Mouse (Mus musculus): Measurements from ENCODE around the gene Fer.

Fer gene

DNA sequence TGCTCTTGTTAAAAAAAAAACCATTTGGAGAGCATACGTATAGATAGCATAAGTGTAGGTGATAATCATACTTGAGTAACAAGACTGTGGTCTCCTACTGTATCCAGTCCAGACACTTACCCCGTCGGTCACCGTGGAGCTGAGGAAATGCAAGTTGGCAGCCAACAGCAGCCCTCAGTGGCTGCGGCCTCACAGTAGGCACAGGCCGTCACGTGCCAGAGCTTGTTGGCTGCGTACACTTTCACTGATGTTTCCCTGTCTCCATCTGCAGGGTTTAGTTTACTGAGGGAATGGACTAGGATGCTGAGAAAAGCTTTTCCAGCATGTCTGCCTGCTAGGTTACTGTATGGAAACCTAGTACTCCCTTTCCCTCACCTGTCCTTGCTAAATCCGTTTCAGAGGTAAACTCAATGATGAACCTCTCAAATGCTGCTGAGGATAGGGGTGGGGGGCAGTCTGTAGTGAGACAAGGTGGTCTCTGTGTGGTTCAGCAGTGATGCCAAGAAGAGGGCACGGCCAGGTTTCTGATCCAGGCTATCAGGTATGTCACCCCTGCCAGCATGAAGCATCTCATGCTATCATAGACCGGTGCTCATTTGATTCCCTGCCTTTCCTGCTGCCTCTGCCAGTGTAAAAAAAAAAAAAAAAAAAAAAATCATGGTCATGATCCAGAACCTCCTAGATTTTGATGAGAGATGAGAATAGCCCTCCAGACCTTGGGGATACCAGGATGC lies 224.2 kb downstream of the Fer start:
- DNase-seq (ENCODE audit: low spot score in 2 of 2): no peak

DNA sequence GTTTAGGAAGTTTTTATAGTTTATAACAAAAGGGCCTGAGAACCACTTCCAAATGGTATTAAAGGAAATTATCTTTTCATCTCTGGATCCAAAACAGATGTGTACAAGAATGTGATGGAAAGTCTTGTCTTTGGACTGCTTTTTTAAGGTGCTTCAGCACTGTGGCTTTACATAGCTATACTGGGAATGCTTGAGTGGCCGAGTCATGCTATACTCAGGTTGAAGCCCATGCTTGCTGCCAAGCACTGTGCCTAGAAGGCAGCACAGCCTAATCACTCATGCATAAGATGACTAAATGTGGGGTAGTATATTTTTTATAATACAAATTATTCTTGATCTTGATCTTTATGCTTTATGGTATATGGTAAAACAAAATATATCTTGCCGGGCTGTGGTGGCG lies 225.0 kb downstream of the Fer start:
- no peak for DNase-seq (ENCODE audit: low spot score in 2 of 2)

DNA sequence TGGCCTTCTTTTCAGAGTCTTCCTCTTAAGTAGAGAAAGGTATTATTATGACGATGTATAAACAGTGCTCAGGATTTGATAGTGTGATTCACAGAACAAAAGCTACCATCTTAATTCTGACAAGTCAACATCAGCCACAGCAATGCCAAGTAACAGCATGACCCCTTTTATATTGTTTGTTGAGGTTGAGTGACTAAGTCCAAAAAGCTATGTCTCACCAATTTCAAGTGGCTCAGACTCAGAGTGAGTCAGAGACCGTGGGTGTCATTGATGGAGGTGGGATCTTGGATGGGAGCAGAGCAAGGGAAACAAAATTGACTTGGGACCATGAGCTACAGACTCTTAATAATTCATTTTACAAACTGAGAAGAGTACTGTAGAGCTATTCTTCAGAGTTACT lies 230.9 kb downstream of the Fer start:
- no peak for DNase-seq (ENCODE audit: low spot score in 2 of 2)

DNA sequence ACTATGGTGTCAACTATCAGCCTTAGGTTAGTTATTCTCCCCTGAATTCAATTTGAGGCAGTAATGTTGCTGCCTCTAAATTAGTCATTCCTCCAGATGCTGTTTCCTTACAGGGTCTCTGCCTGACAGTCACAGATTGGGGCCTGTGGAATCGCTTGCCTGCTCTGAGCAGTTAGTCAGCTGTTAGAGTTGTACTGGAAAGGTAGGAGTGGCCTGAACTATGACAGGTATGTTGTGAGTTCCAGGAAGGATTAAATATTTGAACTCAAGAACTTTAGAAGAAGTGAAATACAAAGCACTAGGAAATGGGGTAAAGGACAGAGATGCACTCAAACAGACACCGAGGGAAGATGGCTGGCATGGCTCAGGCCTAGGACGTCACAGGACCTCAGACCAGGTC lies 233.9 kb downstream of the Fer start:
- no peak for DNase-seq (ENCODE audit: low spot score in 2 of 2)

DNA sequence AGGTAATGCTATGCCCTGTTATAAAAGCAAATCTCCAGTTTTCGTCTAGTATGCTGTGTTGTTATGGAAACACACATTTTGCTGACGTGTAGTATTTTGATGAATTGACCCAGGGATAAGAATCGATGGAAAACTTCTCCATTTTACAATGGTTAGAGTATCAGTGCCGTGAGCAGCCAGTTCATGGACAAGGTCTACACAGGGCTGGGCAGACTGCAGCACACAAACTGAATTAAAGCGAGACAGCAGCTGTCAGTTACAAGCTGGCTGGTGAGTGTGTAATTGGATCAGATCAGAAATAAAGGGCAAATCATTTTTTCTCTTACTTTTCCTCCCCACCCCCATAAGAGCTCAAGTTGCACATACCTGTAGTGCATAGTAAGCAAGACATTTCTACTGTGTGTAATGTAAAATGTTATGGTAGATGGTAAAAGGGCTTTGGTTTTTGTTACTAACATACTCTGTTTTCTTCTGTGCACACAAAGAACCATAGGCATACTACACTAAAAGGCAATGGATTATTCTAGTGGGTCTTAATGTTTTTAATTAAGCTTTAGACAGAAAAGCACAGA lies 235.0 kb downstream of the Fer start:
- no peak for DNase-seq (ENCODE audit: low spot score in 2 of 2)

DNA sequence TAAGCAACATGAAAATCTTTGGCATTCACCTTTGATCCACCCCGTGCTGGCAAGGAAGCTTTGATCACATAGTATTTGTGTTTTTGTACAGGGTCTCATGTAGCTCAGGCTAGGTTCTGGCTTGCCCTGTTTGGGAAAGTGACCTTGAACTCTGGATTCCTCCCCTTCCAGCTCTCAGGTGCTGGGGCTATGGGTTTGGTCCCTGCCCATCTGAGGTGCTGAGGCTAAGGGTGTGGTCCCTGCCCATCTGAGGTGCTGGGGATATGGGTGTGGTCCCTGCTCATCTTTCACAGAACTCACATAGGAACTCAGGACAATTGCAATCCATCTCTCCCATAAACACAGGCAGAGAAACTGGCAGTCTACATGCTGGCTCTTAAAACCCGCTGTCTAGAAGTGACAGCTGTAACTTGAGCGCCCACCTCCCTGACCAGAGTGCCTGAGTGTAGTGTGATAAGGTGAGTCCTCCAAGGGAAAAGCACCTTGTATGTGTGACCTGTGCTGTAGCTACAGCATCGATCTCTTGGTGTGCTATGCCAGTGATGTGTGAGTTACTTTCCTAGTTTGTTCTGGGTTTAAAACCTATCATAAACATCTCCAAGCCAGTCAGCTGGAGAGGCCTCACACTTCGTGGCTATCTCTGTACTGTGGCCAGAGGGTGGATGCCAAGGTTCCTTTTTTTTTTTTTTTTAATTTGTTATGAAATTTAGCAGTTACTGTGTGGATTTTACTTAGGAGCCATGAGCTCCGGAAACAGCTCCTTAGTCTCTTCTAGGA lies 236.7 kb downstream of the Fer start:
- no peak for DNase-seq (ENCODE audit: low spot score in 2 of 2)

DNA sequence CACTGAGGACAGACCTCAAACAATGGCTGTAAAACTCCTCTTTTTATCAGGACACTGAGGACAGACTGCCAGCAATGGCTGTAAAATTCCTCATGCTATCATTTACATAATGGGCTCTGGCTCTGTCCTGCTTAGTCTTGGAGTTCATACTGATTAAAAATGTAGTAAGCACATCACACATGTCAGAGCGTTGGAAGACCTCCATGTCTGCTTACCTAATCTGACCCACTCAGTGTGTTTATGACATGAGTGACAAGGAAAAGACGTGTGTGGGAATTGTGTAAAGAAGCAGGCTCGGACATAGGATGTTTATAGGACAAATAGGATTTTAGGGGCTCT lies 237.3 kb downstream of the Fer start:
- DNase-seq (ENCODE audit: low spot score in 2 of 2): no peak

DNA sequence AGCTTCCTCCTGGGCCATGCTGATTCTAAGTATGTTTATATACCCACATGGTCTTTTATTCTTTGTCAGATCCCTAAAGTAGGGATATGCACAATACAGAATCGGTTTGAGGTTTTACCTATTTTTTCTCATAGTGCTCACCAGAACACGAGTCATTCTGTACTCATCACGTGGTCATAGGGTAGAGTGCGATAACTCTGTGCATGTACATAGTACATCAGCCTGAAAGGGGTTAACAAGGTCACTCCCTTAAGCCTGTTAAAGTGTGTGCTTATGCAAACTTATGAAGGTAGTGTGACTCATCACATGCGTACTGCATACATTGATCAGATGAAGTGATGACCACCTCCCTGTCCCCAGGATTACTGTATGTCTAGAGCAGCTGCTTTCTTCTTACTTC lies 245.9 kb downstream of the Fer start:
- DNase-seq (ENCODE audit: low spot score in 2 of 2): no peak

DNA sequence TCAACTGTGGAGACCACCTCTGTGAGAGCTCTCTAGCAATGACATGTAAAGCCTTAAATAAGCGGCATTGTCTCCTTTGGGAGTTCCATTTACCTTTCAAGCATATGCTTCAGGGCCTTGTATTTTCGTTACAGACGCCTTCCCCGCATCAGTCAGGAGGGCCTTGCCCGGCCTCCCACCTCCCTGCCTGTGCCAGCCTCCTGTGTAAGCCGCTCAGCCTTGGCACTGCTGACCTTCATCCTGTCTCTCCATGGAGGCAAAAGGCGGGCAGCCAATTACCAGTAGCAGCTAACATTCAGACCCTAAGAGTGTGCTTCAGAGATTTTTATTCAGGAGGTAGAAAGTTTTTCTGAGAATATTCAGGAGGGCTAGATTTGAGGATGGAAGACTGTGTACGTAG lies 247.0 kb downstream of the Fer start:
- DNase-seq (ENCODE audit: low spot score in 2 of 2): no peak

DNA sequence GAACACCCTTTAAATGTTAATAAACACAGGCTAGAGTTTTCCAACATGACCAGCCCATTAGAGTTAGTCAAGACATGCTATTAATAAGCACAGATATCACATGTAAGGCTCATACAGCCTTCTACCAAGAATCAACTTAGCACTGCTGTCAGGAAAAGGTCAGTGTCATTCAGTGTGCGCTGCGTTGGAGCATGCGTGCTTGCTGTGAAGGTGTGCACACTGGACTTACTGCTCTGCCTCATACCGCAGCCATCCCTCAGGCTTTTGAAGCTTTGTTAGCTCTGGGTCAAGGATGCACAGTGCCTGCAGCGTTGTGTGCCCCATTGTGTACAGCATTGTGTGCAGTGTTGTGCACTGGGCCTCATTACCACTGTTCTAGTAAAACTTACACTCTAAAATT lies 250.8 kb downstream of the Fer start:
- DNase-seq (ENCODE audit: low spot score in 2 of 2): no peak

DNA sequence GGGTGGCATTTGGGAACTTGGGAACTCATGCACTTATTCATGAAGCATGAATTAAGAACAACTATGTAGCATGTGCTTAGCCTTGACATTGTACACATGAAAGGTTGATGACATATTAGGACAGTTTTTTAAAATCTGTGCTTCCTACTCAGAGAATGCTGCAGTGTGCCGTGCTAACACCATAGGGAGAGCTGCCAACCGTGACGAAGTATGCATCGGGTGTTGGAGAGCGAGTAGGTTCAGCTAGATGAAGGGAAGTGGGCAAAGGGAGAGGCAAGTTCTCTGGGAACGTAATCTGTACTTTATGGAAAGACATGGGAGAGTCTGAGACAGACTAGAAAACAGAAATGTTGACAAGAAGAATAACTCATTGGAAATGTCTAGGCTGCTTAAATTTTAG lies 253.9 kb downstream of the Fer start:
- DNase-seq (ENCODE audit: low spot score in 2 of 2): no peak

DNA sequence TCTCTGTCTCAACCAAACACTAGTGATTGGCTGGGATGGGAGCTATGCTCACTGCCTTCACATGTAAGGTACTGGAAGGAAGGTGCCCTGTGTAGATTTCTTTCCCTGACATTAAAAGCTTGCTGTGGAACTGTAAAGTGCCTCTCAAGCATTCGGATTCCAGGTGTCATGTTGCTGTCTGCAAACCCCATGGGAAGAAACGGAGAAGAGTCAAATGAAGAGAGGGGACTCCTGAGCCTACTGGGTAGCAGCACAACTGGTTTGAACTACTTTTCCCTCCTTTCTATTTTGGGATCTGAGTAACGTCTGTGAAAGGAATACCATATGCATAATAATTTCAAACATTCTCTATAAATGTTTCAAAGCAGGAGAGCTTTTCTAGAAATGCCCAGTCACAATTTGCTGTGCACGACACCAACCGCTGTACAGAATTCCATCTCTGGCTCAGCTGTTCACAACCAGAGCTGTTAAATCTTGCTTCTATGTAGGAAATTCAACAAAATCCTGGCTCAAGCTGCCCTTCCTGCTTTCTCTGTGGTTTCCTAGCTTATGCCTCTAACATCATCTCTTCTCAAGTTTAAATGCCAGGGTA lies 256.9 kb downstream of the Fer start:
- no peak for DNase-seq (ENCODE audit: low spot score in 2 of 2)

DNA sequence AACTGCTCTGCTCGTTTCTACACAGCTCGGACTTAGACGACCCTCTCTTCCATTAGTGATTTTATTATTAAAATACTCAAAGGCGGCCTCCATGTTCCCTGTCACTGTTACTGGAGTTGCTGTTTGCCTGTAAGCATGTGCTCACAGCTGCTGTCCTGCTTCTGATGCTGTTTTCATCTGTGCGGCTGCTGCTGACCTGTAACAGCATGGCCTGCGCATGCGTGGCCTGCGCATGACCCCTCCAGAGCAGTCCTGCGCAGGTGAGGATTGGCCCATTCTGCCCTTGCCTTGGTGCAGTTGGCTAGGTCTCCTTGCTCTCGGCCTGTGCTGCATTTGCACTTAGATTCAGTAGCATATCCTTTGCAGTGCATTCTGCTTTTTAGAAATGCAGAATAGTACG lies 259.7 kb downstream of the Fer start:
- no peak for DNase-seq (ENCODE audit: low spot score in 2 of 2)

DNA sequence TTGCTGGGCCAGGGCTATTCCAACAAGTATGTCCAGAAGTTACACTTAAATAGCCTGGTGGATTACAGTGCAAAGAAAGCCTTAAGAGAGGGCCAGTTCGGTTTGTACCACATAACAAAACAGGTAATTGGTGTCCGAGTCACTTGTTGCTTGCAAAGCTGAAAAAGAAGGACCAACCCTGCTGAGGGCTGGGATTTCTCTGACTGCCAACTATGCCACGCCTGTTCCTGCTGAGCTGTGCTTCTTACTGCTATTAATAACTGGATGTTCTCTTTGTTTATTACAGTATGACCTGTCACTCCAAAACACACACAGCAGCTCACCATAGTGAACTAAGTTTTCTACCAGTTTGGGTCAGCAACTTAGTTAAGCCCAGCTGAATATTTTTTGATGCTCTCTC lies 260.9 kb downstream of the Fer start:
- no peak for DNase-seq (ENCODE audit: low spot score in 2 of 2)

DNA sequence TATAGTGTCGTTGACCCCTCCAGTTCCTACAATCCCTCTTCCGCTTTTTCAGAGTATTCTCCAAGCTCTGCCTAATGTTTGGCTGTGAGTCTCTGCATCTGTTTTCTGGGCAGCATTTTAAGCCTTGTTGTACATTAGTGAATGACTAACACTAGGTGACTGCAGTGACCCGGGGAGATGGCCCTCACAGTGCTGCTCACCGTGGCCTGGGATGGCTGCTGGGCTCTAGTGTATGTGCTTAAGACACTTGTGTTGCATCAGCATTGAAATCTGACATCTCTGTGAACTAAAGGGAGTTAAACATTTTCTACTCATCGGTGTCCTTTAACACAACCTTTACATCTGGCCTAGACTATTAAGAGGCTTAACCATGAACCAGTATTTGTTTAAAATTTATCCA lies 264.0 kb downstream of the Fer start:
- DNase-seq (ENCODE audit: low spot score in 2 of 2): no peak

DNA sequence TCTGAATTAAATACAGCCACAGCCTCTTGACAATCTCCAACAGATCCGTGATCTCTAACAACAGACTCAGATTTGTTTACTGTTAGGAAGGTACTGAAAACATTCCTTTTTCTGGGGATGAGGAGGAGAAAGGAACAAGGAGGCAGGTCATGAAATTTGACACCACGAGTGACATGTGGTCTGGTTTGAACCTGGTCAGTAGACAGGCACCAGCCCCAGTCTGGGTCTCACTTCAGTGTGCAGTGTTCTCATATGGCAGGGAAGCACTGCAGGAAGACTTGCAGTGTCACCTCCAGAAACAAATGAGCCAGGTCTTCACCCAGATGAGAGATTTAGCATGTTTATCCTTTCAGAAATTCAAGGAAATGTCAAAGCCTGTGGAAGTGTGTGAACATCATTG lies 266.9 kb downstream of the Fer start:
- no peak for DNase-seq (ENCODE audit: low spot score in 2 of 2)

DNA sequence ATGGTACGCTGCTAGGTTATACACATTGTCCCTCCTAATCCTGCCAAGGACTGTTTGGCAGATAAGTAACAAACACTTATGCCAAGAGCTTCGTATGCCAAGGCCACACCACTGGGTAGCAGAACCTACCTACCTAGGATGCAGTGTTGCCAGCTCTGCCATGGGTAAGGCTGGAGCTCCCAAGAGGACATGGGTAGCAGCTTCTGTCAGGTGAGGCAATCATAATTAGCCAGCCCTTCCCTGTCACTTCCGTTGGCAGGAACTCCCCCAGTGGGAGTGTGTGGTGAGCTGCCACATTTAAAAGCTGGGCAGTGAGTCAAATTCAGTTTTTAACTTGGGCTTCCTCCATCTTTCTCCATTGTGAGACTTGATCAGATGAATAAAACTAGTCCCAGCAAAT lies 267.5 kb downstream of the Fer start:
- peak in 1 of 2 experiments; percentile 34 for DNase-seq (ENCODE audit: low spot score in 2 of 2)

DNA sequence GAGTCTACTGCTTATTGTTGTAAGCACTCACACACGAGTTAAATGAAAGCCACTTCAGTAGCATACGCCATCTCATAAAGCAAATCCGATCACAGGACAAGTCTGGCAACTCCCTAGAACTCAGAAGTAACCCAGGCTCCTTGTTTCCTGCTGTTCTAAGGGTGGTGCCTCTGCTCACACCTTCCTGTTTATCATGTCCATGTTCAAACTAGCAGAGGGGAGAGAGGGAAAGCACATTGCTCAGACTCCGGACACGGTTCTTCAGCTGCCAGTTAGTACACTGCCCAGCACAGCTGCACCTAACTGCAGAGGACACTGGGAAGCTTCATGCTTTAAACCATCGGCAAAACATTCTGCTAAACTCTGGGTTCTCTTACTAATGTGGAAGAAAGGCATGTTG lies 269.3 kb downstream of the Fer start:
- DNase-seq (ENCODE audit: low spot score in 2 of 2): no peak

DNA sequence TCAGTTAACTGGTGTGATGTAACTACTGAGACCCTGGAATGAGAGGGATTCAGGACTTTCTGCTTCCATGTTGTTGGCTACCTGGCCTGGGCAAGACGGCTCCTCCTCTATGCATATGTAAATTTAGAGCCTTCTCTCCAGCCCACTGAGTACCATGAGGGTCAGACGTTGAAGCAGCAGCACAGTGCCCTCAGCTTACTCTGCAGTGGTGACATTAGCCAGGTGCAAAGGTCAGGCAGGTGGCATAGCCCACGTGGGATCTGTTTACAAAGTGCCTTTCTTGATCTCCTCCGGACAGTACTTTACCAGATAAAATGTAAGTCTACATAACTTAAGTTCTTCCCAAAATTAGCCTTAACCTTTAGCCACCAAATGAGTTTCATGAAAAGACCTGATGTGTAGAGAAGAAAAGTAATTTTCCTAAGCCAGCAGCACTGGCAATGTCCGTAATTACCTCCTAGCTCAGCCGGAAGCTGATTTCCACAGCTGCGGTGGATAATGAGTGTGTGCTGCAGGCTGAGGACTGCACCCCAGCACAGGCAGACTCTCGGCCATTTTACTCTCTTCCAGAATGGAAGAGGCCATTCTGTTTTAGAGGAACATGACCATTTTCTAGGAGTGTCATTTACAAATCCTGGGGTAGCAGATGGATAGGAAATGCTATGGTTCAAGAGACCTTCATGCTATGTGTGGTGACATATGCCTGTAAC lies 273.2 kb downstream of the Fer start:
- DNase-seq (ENCODE audit: low spot score in 2 of 2): no peak

DNA sequence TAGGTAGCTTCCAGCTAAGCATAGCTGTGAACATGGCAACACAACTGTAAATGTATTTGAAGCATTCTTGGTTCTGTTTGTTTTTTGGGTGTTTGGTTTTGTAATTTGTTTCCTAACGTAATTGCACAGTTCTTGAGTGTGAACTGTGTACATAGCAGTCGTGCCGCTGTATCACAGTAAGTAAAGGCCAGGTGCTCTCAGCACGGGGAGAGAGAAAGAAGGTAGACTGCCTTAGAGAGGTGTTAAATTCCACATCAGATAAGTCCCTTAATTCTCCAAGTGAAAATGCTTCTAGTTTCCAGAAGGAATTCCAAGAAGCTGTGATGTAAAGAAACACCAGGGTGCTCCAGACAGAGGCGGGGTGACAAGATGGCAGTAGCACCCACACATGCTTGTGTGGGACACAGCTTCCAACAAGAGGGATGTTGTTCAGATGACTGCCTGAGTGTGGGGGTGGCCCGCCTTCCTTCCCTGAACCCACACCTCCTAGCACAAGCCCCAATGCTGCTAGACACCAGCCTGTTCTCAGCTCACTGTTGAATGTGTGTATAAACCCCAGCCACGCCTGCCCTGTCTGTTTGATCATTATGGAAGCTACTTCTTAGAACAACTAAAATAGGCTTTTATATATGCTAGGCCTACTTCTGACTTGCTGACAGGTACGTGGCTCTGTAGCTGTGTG lies 275.3 kb downstream of the Fer start:
- no peak for DNase-seq (ENCODE audit: low spot score in 2 of 2)

DNA sequence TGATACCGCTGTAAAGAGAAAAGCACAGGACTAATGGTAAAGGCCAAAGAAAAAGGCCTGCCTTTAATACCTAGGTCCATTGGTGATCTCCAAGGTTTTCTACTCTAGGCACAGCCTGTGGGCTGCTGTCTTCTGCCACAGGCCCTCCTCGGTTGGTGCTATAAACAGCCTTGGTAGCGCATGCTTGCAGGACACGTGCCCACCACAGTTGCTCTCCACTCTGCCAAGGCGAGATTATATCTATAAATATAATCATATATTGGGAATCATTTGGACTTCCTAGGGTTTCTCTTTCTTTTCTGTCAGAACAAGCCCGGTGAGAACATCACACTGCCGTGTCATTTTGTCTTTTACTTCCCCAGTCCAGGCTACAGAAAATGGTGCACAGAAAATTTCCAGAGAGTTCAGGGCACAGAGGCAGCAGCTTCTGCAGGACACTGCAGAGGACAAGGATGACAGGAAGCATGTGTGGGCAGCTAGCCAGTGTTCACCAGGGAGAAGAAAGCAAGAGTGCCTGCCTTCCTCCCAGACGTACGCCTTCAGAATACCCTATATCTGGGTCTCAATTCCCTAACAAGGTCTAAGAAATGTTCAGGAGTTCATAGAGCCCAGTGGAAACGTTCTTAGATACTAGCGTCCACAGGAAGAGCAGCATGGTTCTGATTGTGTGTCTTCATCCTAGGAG lies 276.5 kb downstream of the Fer start:
- DNase-seq (ENCODE audit: low spot score in 2 of 2): no peak
